Mouse (Mus musculus) brain, embryonic 14.5 days (tissue): ENCODE measurements around the gene Gm5134.

ENCODE experiments used
- CTCF ChIP-seq: fragments of 200-500 bp; IDR thresholded peaks from 2 replicates; pipeline ENCODE4 v1.5.1; 2012; ENCODE audit warnings: inconsistent platforms, mild to moderate bottlenecking, moderate library complexity, borderline replicate concordance; ENCODE audit not compliant: insufficient read depth, insufficient read length; ENCODE audit errors: extremely low read depth
- POLR2A ChIP-seq: fragments of 200-500 bp; IDR thresholded peaks from 2 replicates; pipeline ENCODE4 v1.6.1; 2012; ENCODE audit warnings: mild to moderate bottlenecking, inconsistent platforms, borderline replicate concordance; ENCODE audit not compliant: poor library complexity, insufficient read depth, insufficient read length, severe bottlenecking; ENCODE audit errors: extremely low read depth

DNA sequence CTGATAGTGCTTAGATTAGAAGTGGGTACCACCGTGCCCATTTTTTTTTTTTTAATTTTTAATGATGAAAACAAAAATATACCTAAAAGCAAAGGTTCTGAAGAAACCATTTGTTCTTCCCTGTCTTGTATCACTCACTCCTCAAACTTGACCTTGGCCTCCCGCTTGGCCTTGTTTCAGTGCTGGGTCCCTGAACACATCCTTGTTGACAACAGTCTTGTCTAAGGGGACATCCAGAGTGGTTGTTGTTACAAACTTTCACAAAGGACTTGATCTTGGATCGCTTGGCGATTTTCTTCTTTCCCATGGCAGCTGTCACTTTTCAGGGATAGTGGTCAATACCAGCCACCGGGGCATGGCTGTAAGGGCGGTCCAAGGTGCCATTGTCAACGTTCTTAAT, 9.1 kb upstream of the Gm5134 start:
- TF ChIP-seq CTCF, result no peak
- TF ChIP-seq POLR2A, result no peak
